Mouse (Mus musculus) cerebellum, adult 2 months (tissue): ENCODE data around the gene Kncn.

Source experiments
- CTCF ChIP-seq: fragments of 200-500 bp; IDR thresholded peaks from 2 replicates; pipeline ENCODE4 v1.5.1; 2011; ENCODE audit warnings: low read depth, mild to moderate bottlenecking, control low read depth, low read length, moderate library complexity, borderline replicate concordance; ENCODE audit not compliant: insufficient read depth
- POLR2A ChIP-seq: fragments of 200-500 bp; IDR thresholded peaks from 2 replicates; pipeline ENCODE4 v1.6.1; 2011; ENCODE audit warnings: low read length, control low read depth, borderline replicate concordance; ENCODE audit not compliant: insufficient read depth

DNA sequence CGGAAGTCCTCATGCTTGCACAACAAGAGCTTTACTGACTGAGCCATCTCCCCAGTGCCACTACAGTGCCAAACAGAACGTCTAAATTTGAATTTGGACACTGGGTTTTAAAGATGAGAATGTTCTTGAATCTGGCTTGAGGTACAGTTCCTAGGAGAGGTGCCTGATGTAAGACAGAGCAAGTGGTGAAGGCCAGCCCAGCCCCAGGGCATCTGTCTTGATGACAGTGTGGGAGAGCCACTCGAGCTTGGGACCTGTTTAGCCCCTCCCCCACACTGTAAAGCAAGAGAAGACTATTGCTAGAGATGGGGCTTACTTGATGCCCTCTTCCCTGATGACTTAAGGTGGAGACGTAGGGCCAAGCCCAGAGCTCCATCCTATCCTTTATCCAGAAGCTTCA, 2.0 kb upstream of the Kncn start:
- TF ChIP-seq CTCF = no peak
- TF ChIP-seq POLR2A = no peak
